Comparison of ENCODE assay signal across 29 mouse cellular contexts in genomic region chr16:32019678-32020077, GRCm38 (mm10).
"Had no signal": no experiment of that assay in that cellular context is flagged by ENCODE, and none has a peak within 500 bp of the region (broad histone marks: within the 10 kb centered on the region; RNA-seq: fewer than 3 reads in every experiment).

No protein-coding gene starts in this region.

- H3K27ac ChIP-seq: gastrocnemius, adult 2 months; heart, adult 2 months; heart, embryonic 13.5 days; heart, embryonic 15.5 days; hindbrain, embryonic 13.5 days; hindbrain, embryonic 15.5 days; hindbrain, postnatal 0 days; kidney, embryonic 15.5 days; kidney, postnatal 0 days; limb, embryonic 10.5 days; limb, embryonic 12.5 days; liver, embryonic 13.5 days; liver, embryonic 15.5 days had no signal

- H3K4me3 ChIP-seq: gastrocnemius, adult 2 months; heart, adult 2 months; heart, embryonic 13.5 days; heart, embryonic 15.5 days; hindbrain, embryonic 13.5 days; hindbrain, embryonic 15.5 days; kidney, embryonic 15.5 days; limb, embryonic 10.5 days; limb, embryonic 12.5 days; liver, embryonic 13.5 days; liver, embryonic 15.5 days had no signal

- H3K9ac ChIP-seq: heart, embryonic 13.5 days; heart, embryonic 15.5 days; hindbrain, embryonic 13.5 days; hindbrain, embryonic 15.5 days; kidney, embryonic 15.5 days; limb, embryonic 12.5 days; liver, embryonic 13.5 days; liver, embryonic 15.5 days had no signal

- ATAC-seq: hindbrain, postnatal 0 days; intestine, embryonic 16.5 days had no signal

- H3K27me3 ChIP-seq: heart, embryonic 13.5 days; heart, embryonic 15.5 days; hindbrain, embryonic 13.5 days; hindbrain, embryonic 15.5 days; kidney, embryonic 15.5 days; limb, embryonic 12.5 days; liver, embryonic 13.5 days; liver, embryonic 15.5 days had no signal

- H3K4me1 ChIP-seq: heart, embryonic 13.5 days; heart, embryonic 15.5 days; hindbrain, embryonic 13.5 days; hindbrain, embryonic 15.5 days; kidney, embryonic 15.5 days; limb, embryonic 10.5 days; limb, embryonic 12.5 days; liver, embryonic 15.5 days had no signal

- H3K4me2 ChIP-seq: heart, embryonic 11.5 days; heart, embryonic 13.5 days; heart, embryonic 15.5 days; hindbrain, embryonic 13.5 days; hindbrain, embryonic 15.5 days; kidney, embryonic 15.5 days; limb, embryonic 12.5 days; liver, embryonic 11.5 days; liver, embryonic 13.5 days; liver, embryonic 15.5 days had no signal

- DNase-seq: gastrocnemius, adult 2 months; gastrocnemius, postnatal 14 days; gastrocnemius, postnatal 36 days; heart, adult 11 months; heart, adult 2 months; heart, postnatal 14 days; heart, postnatal 36 days; kidney, adult 11 months; kidney, adult 2 months; kidney, adult 9 months; kidney, postnatal 14 days; kidney, postnatal 36 days; layer of hippocampus, adult 9-11 months; layer of hippocampus, postnatal 36 days; liver; liver, embryonic 13.5 days had no signal

- H3K9me3 ChIP-seq: heart, embryonic 13.5 days; heart, embryonic 15.5 days; hindbrain, embryonic 13.5 days; hindbrain, embryonic 15.5 days; kidney, embryonic 15.5 days; limb, embryonic 10.5 days; limb, embryonic 12.5 days; liver, embryonic 13.5 days; liver, embryonic 15.5 days had no signal
